Mouse (Mus musculus): ENCODE data around the gene Lmod3.

- no peak for TF ChIP-seq CTCF (conservative IDR thresholded peaks at IDR 0.05; ENCODE audit: low read length)
- TF ChIP-seq POU5F1 (IDR thresholded peaks at IDR 0.05; ENCODE audit: borderline replicate concordance, low read length), result no peak
- TF ChIP-seq NANOG (IDR thresholded peaks at IDR 0.05; ENCODE audit: borderline replicate concordance, low read length), result no peak
Measured at GRCm38 (mm10) chr6:97227067-97227847, 25.3 kb downstream of the Lmod3 start.
